Mouse (Mus musculus): Measurements from ENCODE around the gene Alk.

Gene Alk

GRCm38 (mm10) chr17:71826603-71827002 lies 777.8 kb downstream of the Alk start:
- in situ Hi-C loops (cut with MboI; ENCODE audit: low pct_unique_long_range_greater_than_20kb in 1 of 2, low sequenced_read_pairs in 2 of 2, unreplicated experiment in 1 of 2): no loop called here

- in situ Hi-C loops (cut with MboI; ENCODE audit: low pct_unique_long_range_greater_than_20kb in 1 of 2, low sequenced_read_pairs in 2 of 2, unreplicated experiment in 1 of 2): no loop called here
Measured at GRCm38 (mm10) chr17:71823622-71824306, 780.7 kb downstream of the Alk start.
